Mouse (Mus musculus): ENCODE results near the gene Shh. TPM values are rescaled to one million over a fixed set of nuclear protein-coding genes. Genes with fewer than 3 reads are reported as not detected.

Shh gene
- polyA plus RNA-seq (2015; fragmentation: Nextera tagmentation; extraction: Ambion mirVana): 0.18 and 0.23 TPM in 2 replicates

GRCm38 (mm10) chr5:28466760-28467306 lies at the start of gene Shh:
Shh (minus strand) TSS chr5:28467256.
- 2% methylated on average over 31 of the region's 31 CpGs for WGBS
- peaks cover 48% of the 10 kb centered on the region for H3K27me3 ChIP-seq (replicated peaks; ENCODE audit: control insufficient read depth, insufficient read depth, low read length)

GRCm38 (mm10) chr5:28500792-28501439 lies 33.9 kb upstream of the Shh start:
- no peak for TF ChIP-seq CTCF (IDR thresholded peaks at IDR 0.05; ENCODE audit: low read depth)

More at GRCm38 (mm10) chr5:28466760-28467306, at the start of gene Shh:
- TF ChIP-seq CTCF (IDR thresholded peaks at IDR 0.05; ENCODE audit: low read depth): no peak
- H3K9ac ChIP-seq (ENCODE audit: low read depth, low read length): no peak within 1 kb of the TSS
- no peak within 1 kb of the TSS for H3K27ac ChIP-seq (ENCODE audit: low read depth, low read length)
- peak within 1 kb of the TSS; percentile 93 for H3K4me2 ChIP-seq (replicated peaks; ENCODE audit: low read depth)
- no peak for ATAC-seq
- H3K36me3 ChIP-seq (ENCODE audit: control insufficient read depth, insufficient read depth): no peaks in the 10 kb centered on the region
- no peaks in the 10 kb centered on the region; the same call in 1 of the 2 replicates for H3K4me1 ChIP-seq (replicated peaks; ENCODE audit: control insufficient read depth, insufficient read depth, low read length)
- H3K9me3 ChIP-seq (ENCODE audit: control insufficient read depth): no peaks in the 10 kb centered on the region
- peak within 1 kb of the TSS; percentile 58 for H3K4me3 ChIP-seq (ENCODE audit: low read depth, low read length)

GRCm38 (mm10) chr5:28498846-28499245 lies 31.8 kb upstream of the Shh start:
- H3K9ac ChIP-seq (ENCODE audit: low read depth, low read length): no peak overlapping the region
- no peaks in the 10 kb centered on the region for H3K36me3 ChIP-seq (ENCODE audit: control insufficient read depth, insufficient read depth)
- no peaks in the 10 kb centered on the region for H3K4me1 ChIP-seq (replicated peaks; ENCODE audit: control insufficient read depth, insufficient read depth, low read length)
- H3K27ac ChIP-seq (ENCODE audit: low read depth, low read length): no peak overlapping the region
- H3K4me2 ChIP-seq (replicated peaks; ENCODE audit: low read depth): no peak overlapping the region
- H3K4me3 ChIP-seq (ENCODE audit: low read depth, low read length): no peak overlapping the region
- no peak for TF ChIP-seq CTCF (IDR thresholded peaks at IDR 0.05; ENCODE audit: low read depth)
- ATAC-seq: no peak
- no peaks in the 10 kb centered on the region for H3K9me3 ChIP-seq (ENCODE audit: control insufficient read depth)
- 94% methylated on average over 4 of the region's 4 CpGs for WGBS
- H3K27me3 ChIP-seq (replicated peaks; ENCODE audit: control insufficient read depth, insufficient read depth, low read length): no peaks in the 10 kb centered on the region

More at GRCm38 (mm10) chr5:28500792-28501439, 33.9 kb upstream of the Shh start:
- 0 out of 2 replicates have a peak overlapping the region, but pooled peaks have one; percentile 18 for H3K4me2 ChIP-seq (replicated peaks; ENCODE audit: low read depth)
- H3K9ac ChIP-seq (ENCODE audit: low read depth, low read length): no peak overlapping the region
- peak overlapping the region; percentile 29 for H3K27ac ChIP-seq (ENCODE audit: low read depth, low read length)
- no peaks in the 10 kb centered on the region for H3K36me3 ChIP-seq (ENCODE audit: control insufficient read depth, insufficient read depth)
- no peak overlapping the region for H3K4me3 ChIP-seq (ENCODE audit: low read depth, low read length)
- no peaks in the 10 kb centered on the region for H3K9me3 ChIP-seq (ENCODE audit: control insufficient read depth)
- no peaks in the 10 kb centered on the region for H3K4me1 ChIP-seq (replicated peaks; ENCODE audit: control insufficient read depth, insufficient read depth, low read length)
- ATAC-seq: peak; percentile 91
- WGBS: 32% methylated on average over 4 of the region's 4 CpGs
- H3K27me3 ChIP-seq (replicated peaks; ENCODE audit: control insufficient read depth, insufficient read depth, low read length): no peaks in the 10 kb centered on the region

GRCm38 (mm10) chr5:28495712-28496650 lies 28.9 kb upstream of the Shh start:
- Histone ChIP-seq H3K27ac (ENCODE audit: low read depth, low read length) (no peak overlapping the region; the same call in 1 of the 2 replicates), H3K27me3 (replicated peaks; ENCODE audit: control insufficient read depth, insufficient read depth, low read length) (no peaks in the 10 kb centered on the region), H3K4me1 (replicated peaks; ENCODE audit: control insufficient read depth, insufficient read depth, low read length) (no peaks in the 10 kb centered on the region), H3K4me2 (replicated peaks; ENCODE audit: low read depth) (no peak overlapping the region), H3K9ac (ENCODE audit: low read depth, low read length) (no peak overlapping the region), H3K9me3 (ENCODE audit: control insufficient read depth) (no peaks in the 10 kb centered on the region), H3K4me3 (ENCODE audit: low read depth, low read length) (no peak overlapping the region), H3K36me3 (ENCODE audit: control insufficient read depth, insufficient read depth) (no peaks in the 10 kb centered on the region)
- peak; percentile 64 for ATAC-seq
- TF ChIP-seq CTCF (IDR thresholded peaks at IDR 0.05; ENCODE audit: low read depth): no peak
- WGBS: 55% methylated on average over 3 of the region's 3 CpGs

GRCm38 (mm10) chr5:28493550-28493949 lies 26.5 kb upstream of the Shh start:
- Histone ChIP-seq H3K4me3 (ENCODE audit: low read depth, low read length) (no peak overlapping the region), H3K27me3 (replicated peaks; ENCODE audit: control insufficient read depth, insufficient read depth, low read length) (no peaks in the 10 kb centered on the region), H3K4me2 (replicated peaks; ENCODE audit: low read depth) (no peak overlapping the region), H3K9me3 (ENCODE audit: control insufficient read depth) (no peaks in the 10 kb centered on the region), H3K4me1 (replicated peaks; ENCODE audit: control insufficient read depth, insufficient read depth, low read length) (no peaks in the 10 kb centered on the region), H3K9ac (ENCODE audit: low read depth, low read length) (no peak overlapping the region), H3K27ac (ENCODE audit: low read depth, low read length) (no peak overlapping the region), H3K36me3 (ENCODE audit: control insufficient read depth, insufficient read depth) (no peaks in the 10 kb centered on the region)
- WGBS: 65% methylated on average over 3 of the region's 3 CpGs
- ATAC-seq: no peak
- no peak for TF ChIP-seq CTCF (IDR thresholded peaks at IDR 0.05; ENCODE audit: low read depth)

- Histone ChIP-seq H3K27ac (ENCODE audit: low read depth, low read length) (no peak overlapping the region), H3K4me1 (replicated peaks; ENCODE audit: control insufficient read depth, insufficient read depth, low read length) (no peaks in the 10 kb centered on the region), H3K4me3 (ENCODE audit: low read depth, low read length) (no peak overlapping the region), H3K27me3 (replicated peaks; ENCODE audit: control insufficient read depth, insufficient read depth, low read length) (no peaks in the 10 kb centered on the region), H3K36me3 (ENCODE audit: control insufficient read depth, insufficient read depth) (no peaks in the 10 kb centered on the region), H3K9me3 (ENCODE audit: control insufficient read depth) (no peaks in the 10 kb centered on the region), H3K9ac (ENCODE audit: low read depth, low read length) (no peak overlapping the region), H3K4me2 (replicated peaks; ENCODE audit: low read depth) (no peak overlapping the region)
- 80% methylated on average over 3 of the region's 3 CpGs for WGBS
- no peak for TF ChIP-seq CTCF (IDR thresholded peaks at IDR 0.05; ENCODE audit: low read depth)
- no peak for ATAC-seq
These were observed 15.9 kb upstream of the Shh start for GRCm38 (mm10) chr5:28482991-28483390.
